Mouse (Mus musculus) thymus, adult 18-20 months (tissue): ENCODE data around the gene Ccdc116.

Source experiments
- DNase-seq, 2 experiments: peaks; one replicate each; pipeline ENCODE4 v3.0.0; 2022; ENCODE audit warnings: mixed read lengths in 2 of 2

The Ccdc116 gene

DNA sequence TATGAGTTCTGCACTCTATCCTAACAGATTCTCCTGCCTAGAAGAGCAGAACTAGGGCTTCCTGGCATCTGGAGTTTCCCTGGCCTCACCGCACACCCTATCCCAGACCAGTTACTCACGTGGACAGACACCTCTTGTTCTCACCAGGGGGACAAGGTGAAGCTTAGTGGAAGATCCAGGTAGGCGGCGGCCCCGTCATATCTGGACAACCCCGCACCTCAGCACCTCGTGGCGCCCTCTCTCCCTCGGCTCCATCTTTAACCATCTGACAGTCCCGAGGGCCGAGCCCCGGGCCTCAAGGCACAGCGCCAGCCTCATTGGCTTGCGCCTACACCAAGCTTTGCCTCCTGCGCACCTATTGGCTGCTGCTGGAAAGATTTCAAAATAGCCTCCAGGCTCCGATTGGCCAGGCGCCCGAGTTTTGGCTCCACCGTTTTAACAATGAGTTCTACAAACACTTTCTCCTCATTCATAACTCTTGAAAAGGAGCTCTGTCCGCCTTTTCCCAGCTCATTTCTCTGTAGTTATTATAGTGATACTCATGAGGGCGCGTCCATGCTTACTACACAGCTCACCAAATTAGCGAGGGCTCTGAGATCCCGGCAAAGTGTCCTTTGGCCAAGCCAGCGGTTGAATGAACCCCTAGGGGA is 22.0 kb downstream of the Ccdc116 start, which contains the start of gene 2610318N02Rik:
2610318N02Rik (minus strand) TSS at position 297 of the 650 bp plus-strand sequence.
- DNase-seq = peak; percentile 67 to 80

DNA sequence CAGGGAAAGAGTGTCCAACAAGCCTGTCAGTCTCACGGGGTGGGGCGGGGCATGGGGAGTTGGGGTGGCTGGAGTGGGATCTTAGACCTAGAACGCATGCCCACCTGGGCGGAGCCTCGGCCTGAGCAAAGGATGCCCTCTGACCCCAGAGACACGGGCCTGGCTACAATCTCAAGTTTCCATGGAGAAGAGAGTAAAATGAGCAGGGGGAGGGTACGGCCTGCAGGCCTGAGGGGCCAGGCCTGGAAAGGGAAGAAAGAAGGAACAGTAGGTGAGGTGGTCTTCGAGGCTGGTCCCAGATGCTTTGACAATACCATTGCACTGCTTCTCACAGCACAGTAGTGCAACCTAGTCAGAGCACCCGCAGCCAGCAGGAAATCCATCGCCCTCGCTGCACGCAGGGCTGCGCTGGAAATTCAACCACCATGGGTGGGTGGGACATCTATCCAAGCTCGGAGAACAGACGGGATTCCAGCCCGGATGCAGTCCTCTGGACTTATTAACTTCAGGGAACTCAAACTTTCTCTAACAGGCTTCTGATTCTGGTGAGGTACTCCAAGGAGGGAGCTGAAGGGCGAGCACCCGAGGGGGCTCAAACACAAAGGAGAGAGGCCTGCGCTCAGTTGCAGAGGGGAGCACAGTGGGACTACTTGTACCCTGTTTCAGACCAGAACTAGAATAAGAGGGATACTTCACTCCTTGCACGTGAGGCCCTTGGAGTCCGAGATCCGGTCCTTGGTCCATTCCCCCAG is 22.7 kb downstream of the Ccdc116 start:
- no peak for DNase-seq

DNA sequence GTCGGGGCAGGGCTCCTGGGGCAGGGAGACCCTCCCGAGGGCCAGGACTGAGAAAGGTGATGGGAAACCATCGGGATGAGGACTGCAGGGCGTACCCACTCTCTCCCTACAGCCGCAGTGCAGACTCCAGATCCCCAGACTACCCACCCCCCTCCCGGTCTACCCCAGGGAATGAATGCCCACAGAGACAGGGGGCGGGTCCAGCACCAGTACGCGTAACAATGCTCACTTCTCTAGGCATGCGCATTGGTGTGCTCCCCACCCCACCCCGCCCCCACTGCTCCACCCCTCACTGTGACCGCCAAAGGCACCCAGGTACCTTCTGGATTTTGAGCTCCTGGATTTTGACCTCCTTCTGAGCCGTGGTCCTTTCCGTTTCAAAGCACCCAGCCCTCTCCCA is 25.5 kb downstream of the Ccdc116 start:
- DNase-seq = no peak

DNA sequence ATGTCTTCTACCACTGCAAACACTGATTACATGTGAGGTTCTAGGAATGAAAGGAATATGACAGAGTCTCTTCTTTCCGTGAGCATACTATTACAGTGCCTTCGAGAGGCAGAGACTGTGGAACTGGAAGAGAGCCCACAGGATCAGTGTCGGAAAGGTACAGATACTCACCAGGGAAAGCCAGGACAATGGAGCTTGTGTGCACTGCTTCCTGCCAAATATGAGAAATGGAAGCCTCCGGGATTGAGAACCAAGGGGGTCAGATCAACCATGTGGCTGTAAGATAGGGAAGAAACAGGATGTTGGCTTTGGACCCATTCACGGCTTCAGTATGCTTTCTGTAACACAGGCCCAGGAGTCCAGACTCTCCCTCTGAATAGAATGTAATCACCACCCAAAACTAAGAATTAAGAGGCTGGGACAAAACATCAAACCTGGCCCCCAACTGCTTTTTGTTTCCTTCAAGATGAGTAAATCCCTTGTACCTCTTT is 29.7 kb downstream of the Ccdc116 start:
- no peak for DNase-seq

DNA sequence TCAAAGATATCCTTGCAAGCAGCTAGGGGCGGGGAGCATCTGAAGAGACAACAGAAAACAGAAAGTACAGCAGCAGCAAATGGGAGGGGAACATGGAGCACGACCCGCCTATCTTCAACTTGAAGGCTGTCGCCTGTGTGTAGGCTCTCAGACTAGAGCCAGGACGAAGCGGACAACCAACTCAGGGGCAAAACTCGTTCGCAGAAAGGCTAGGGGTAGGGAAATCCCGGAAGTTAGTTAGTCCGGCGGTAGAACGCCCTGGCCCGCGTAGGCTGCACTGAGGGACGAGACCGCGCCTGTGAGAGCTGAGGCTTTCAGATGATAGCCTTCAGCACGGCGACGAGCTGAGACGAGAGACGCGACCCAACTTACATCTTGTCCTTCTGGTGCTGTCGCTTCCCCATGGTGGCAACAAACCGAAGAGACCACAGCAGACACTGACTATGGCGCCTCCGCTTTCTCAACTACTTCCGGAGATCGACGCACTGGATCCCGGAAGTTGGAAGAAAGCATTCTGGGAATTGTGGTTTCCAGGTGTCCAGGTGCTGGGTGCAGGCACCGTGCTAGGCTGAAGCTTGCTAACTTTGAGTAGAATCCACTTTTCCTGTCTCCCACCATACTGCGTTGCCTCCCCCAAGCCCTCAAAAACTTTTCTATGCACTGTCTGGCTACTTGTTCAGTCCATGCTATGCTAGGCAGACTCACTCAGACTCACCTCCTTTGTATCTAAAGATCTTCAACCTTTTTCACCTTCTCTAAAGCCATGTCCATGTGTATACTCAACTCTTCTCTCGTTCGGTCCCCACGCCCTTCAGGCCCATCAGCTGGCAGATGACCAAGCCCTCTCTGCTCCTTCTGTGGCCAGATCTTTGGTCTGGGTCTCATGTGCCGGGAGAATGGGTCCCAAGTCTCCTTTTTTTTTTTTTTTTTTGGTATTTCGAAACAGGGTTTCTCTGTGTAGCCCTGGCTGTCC is 36.0 kb downstream of the Ccdc116 start, which contains the start of gene Ppil2:
Ppil2 (minus strand) TSS at position 487 of the 973 bp plus-strand sequence.
- DNase-seq = peak; percentile 57 to 70

DNA sequence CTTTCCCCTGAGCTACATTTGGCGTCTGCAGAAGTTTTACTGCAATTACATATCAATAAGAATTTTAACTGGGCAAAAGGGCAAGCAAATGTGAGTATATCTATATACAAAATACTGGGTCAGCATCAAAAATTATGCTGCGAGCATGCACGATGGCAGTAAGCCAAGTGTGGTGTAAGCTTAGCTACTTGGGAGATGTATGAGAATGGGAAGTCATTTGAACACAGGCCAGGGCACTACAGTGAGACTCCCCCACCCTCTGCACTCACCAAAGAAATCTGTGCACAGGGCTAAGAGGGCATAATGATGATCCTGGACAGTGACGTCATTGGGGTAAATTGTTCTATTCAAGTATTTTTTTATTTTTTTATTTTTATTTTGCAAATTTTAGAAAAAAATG is 42.4 kb downstream of the Ccdc116 start:
- no peak for DNase-seq

DNA sequence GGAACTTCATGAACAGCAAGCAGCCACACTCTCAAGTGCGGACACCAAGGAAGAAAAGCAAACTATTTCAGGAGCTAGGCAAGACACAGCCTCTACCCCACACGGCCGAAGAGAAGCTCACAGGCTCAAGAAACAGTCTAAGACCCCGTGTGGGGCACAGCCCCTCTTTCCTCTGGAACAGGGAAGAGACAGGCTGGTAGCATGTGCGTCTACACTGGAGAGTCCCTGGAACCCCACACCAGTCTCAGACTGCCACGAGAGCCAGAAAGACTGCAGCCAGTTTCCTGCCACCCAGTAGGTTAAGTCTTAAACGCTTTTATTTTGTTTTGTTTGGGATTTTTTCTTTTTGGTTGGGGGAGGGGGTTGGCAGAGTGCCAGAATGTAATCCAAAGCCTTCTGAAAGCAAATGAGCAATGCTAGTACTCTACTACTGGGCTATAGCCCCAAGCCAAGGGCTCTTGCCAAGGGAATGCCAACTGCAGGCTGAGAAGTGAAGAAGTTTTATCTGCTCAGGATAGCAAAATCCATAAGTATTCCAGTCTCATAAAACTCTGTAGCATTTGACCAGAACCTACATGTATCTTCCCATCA is 44.3 kb downstream of the Ccdc116 start:
- DNase-seq = no peak

DNA sequence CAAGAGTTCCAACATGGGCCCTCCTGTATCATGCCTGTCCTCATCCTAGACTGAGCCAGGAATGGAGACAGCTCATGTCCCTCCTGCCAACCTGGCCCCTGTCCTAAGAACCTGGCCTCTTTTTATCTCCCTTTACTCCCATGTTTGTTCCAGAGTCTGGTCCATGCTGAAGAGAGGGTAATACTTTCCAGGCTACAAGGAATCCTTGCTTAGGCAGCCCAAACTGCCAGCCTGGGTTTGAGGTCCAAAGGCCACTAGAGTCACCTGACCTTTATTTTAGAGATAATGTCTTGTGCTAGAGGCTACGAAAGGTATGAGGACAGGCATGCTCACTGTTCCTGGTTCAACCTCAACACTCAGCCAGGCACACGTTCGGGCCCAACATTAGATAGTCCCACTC is 50.1 kb downstream of the Ccdc116 start:
- no peak for DNase-seq
